Comparison of ENCODE assay signal across 17 mouse cellular contexts in the genomic region with DNA sequence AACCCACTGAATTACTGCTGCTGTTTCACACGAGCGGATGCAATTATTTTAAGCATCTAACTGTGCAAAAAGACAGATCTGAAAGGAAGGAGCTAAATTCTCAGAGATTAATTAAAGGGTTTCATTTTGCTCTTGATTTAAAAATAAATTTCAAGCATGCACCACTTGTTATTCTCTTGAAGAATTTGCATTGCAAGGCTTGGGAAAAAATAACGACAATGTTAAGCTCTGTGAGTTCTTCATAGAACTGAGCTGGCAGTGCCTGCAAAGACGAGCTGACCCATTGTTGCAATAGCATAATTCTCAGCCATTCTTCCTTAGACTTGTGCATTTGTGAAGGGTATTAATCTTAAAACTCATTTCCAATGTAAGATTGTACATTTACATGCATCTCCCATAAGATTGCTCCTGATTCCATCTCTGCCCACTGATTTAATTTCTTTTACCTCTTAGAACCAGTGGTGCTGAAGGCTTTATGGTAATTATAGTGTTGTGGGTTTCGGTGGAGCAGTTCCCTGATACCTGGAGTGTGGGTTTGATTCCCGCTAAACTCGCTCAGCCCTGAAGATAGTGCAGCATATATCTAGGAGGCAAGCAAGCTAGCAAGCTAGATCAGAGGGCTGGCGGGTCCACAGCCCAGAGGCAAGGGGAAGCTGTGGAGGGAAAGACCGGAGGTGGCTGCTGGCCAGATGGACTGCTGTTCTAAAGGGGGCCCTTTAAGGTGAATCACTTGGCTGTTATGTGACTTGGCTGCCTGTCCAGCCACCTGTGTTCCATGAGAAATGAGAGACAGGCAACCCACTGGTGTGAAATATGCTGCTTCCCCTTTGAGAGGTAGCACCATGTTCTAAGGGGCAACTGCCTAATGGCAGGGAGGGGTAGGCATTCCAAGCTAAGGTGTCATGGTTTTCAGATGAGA.
DNase-seq lines count a peak whose midpoint lies in the region; ATAC-seq and TF ChIP-seq lines count a peak whose summit lies in the region.
"Had no signal": no experiment of that assay in that cellular context is flagged by ENCODE, and none has a peak within 500 bp of the region (broad histone marks: within the 10 kb centered on the region; RNA-seq: fewer than 3 reads in every experiment).

No protein-coding gene starts in this region.

- H3K27ac ChIP-seq in hindbrain, embryonic 13.5 days: peak overlapping the region; percentile 76
- no peak overlapping the region for H3K27ac ChIP-seq in hindbrain, embryonic 10.5 days
- 0 out of 2 replicates have a peak overlapping the region, but pooled peaks have one; percentile 2 for H3K27ac ChIP-seq in midbrain, postnatal 0 days (ENCODE audit: low read depth, low read length)
- H3K27ac ChIP-seq: embryonic facial prominence, embryonic 12.5 days; heart, embryonic 15.5 days; limb, embryonic 15.5 days had no signal

- WGBS in hindbrain, embryonic 13.5 days: 66% methylated on average over 9 of the region's 9 CpGs
- 81% methylated on average over 9 of the region's 9 CpGs for WGBS in hindbrain, embryonic 10.5 days
- 50% methylated on average over 9 of the region's 9 CpGs for WGBS in midbrain, postnatal 0 days

- no peak overlapping the region for H3K9ac ChIP-seq in hindbrain, embryonic 13.5 days
- no peak overlapping the region for H3K9ac ChIP-seq in midbrain, postnatal 0 days (replicated peaks; ENCODE audit: low read length, poor library complexity, severe bottlenecking)
- H3K9ac ChIP-seq: embryonic facial prominence, embryonic 12.5 days; heart, embryonic 15.5 days; limb, embryonic 15.5 days; lung, embryonic 14.5 days had no signal

- no peak overlapping the region for H3K4me2 ChIP-seq in hindbrain, embryonic 13.5 days
- no peak overlapping the region for H3K4me2 ChIP-seq in midbrain, postnatal 0 days (ENCODE audit: low read depth, low read length, poor library complexity, severe bottlenecking)
- H3K4me2 ChIP-seq: embryonic facial prominence, embryonic 12.5 days; heart, embryonic 15.5 days; limb, embryonic 15.5 days; lung, embryonic 14.5 days had no signal

- H3K9me3 ChIP-seq in hindbrain, embryonic 13.5 days: no peaks in the 10 kb centered on the region
- no peaks in the 10 kb centered on the region for H3K9me3 ChIP-seq in hindbrain, embryonic 10.5 days
- H3K9me3 ChIP-seq in midbrain, postnatal 0 days (ENCODE audit: low read length): no peaks in the 10 kb centered on the region
- H3K9me3 ChIP-seq: embryonic facial prominence, embryonic 12.5 days; heart, embryonic 15.5 days; limb, embryonic 15.5 days; megakaryocyte, embryonic 14.5 days had no signal

- H3K4me3 ChIP-seq in hindbrain, embryonic 13.5 days: no peak overlapping the region
- H3K4me3 ChIP-seq in hindbrain, embryonic 10.5 days: no peak overlapping the region
- no peak overlapping the region for H3K4me3 ChIP-seq in midbrain, postnatal 0 days (ENCODE audit: low read depth, low read length)
- H3K4me3 ChIP-seq: embryonic facial prominence, embryonic 12.5 days; heart, embryonic 15.5 days; limb, embryonic 15.5 days; megakaryocyte, embryonic 14.5 days had no signal

- H3K4me1 ChIP-seq in hindbrain, embryonic 13.5 days (replicated peaks): peaks cover 24% of the 10 kb centered on the region
- H3K4me1 ChIP-seq in hindbrain, embryonic 10.5 days (replicated peaks): no peaks in the 10 kb centered on the region
- no peaks in the 10 kb centered on the region; the same call in 1 of the 2 replicates for H3K4me1 ChIP-seq in midbrain, postnatal 0 days (ENCODE audit: insufficient read depth, low read length)
- H3K4me1 ChIP-seq: embryonic facial prominence, embryonic 12.5 days; heart, embryonic 15.5 days; limb, embryonic 15.5 days; megakaryocyte, embryonic 14.5 days had no signal

- no peaks in the 10 kb centered on the region for H3K27me3 ChIP-seq in hindbrain, embryonic 13.5 days
- no peaks in the 10 kb centered on the region for H3K27me3 ChIP-seq in hindbrain, embryonic 10.5 days (ENCODE audit: insufficient read depth, poor library complexity, severe bottlenecking)
- no peaks in the 10 kb centered on the region for H3K27me3 ChIP-seq in midbrain, postnatal 0 days (ENCODE audit: insufficient read depth, low read length)
- H3K27me3 ChIP-seq: embryonic facial prominence, embryonic 12.5 days; heart, embryonic 15.5 days; limb, embryonic 15.5 days; megakaryocyte, embryonic 14.5 days had no signal

- DNase-seq in hindbrain, embryonic 10.5 days (ENCODE audit: low spot score): no peak
- DNase-seq in cerebellum, adult 11-12 months: peak; percentile 65
- peak; percentile 65 for DNase-seq in cerebellum, adult 9-10 months
- DNase-seq in midbrain, postnatal 0 days (ENCODE audit: low spot score): peak; percentile 17
- DNase-seq in adrenal gland, postnatal 10 days: no peak
- no peak for DNase-seq in kidney, postnatal 14 days
- DNase-seq: gastrocnemius, postnatal 25 days; kidney, postnatal 36 days; lung, embryonic 14.5 days; right cerebral cortex, postnatal 25 days; thymus, postnatal 25 days had no signal

- no peaks in the 10 kb centered on the region for H3K36me3 ChIP-seq in hindbrain, embryonic 13.5 days
- H3K36me3 ChIP-seq in hindbrain, embryonic 10.5 days: no peaks in the 10 kb centered on the region
- no peaks in the 10 kb centered on the region for H3K36me3 ChIP-seq in midbrain, postnatal 0 days (ENCODE audit: insufficient read depth, low read length)
- H3K36me3 ChIP-seq: embryonic facial prominence, embryonic 12.5 days; heart, embryonic 15.5 days; limb, embryonic 15.5 days had no signal

- no peak for TF ChIP-seq CTCF in midbrain, postnatal 0 days (IDR thresholded peaks at IDR 0.05)

- no peak; the same call in 1 of the 2 replicates for ATAC-seq in hindbrain, embryonic 13.5 days (ENCODE audit: low FRiP score)
- no peak for ATAC-seq in midbrain, postnatal 0 days (ENCODE audit: low FRiP score)
- ATAC-seq: intestine, postnatal 0 days had no signal

Comparison
In these comparisons a context has a peak if more than half of its experiments do, and no peak if none do; other contexts are left out.
1. DNase-seq: peak in cerebellum, adult 11-12 months (single experiment), cerebellum, adult 9-10 months (single experiment) and midbrain, postnatal 0 days (single experiment); none in hindbrain, embryonic 10.5 days (single experiment), adrenal gland, postnatal 10 days (single experiment) and kidney, postnatal 14 days (single experiment).